Mouse (Mus musculus) neural tube, embryonic 13.5 days (tissue): ENCODE results near the gene Elfn2. TPM values are rescaled to one million over a fixed set of nuclear protein-coding genes. Genes with fewer than 3 reads are reported as not detected.

Experiments
- ATAC-seq: fragments of 200-750 bp; cut with Nextera tagmentation; 2 replicates; pipeline ENCODE4 v1.8.0; 2017; ENCODE audit warnings: low read depth, mild to moderate bottlenecking, moderate TSS enrichment, moderate library complexity
- H3K27ac ChIP-seq: fragments of 300-500 bp; sonication (generic); replicated peaks from 2 replicates; pipeline ENCODE4 v1.5.1; 2015; ENCODE audit warnings: moderate library complexity, mild to moderate bottlenecking, inconsistent platforms
- H3K27me3 ChIP-seq: fragments of 300-500 bp; sonication (generic); 2 replicates; pipeline ENCODE4 v1.6.1; 2015; ENCODE audit warnings: mild to moderate bottlenecking, inconsistent platforms
- H3K36me3 ChIP-seq: fragments of 300-500 bp; sonication (generic); 2 replicates; pipeline ENCODE4 v1.6.1; 2015; ENCODE audit warnings: mild to moderate bottlenecking, inconsistent platforms
- H3K4me1 ChIP-seq: fragments of 300-500 bp; sonication (generic); replicated peaks from 2 replicates; pipeline ENCODE4 v1.6.1; 2015; ENCODE audit warnings: inconsistent platforms
- H3K4me2 ChIP-seq: fragments of 300-500 bp; sonication (generic); 2 replicates; pipeline ENCODE4 v1.6.1; 2015; ENCODE audit warnings: inconsistent platforms, mild to moderate bottlenecking, moderate library complexity
- H3K4me3 ChIP-seq: fragments of 300-500 bp; sonication (generic); 2 replicates; pipeline ENCODE4 v1.5.1; 2015; ENCODE audit warnings: mild to moderate bottlenecking, inconsistent platforms
- H3K9ac ChIP-seq: fragments of 300-500 bp; sonication (generic); 2 replicates; pipeline ENCODE4 v1.6.1; 2015; ENCODE audit warnings: moderate library complexity, mild to moderate bottlenecking, inconsistent platforms
- H3K9me3 ChIP-seq: fragments of 300-500 bp; sonication (generic); 2 replicates; pipeline ENCODE4 v1.6.1; 2016; ENCODE audit warnings: inconsistent platforms
- WGBS: fragments of 180-500 bp; shearing (Covaris S2); methylation state at CpG from one replicate; pipeline ENCODE4 v1.1.7; 2015; 5-methylcytosine and 5-hydroxymethylcytosine counted together
- polyA plus RNA-seq: library from polyadenylated mRNA; unstranded; fragments of >200 nt; fragmentation: Nextera tagmentation; extraction: Ambion mirVana; gene quantifications from 2 replicates; pipeline ENCODE4 v1.2.1, GENCODE M21; 2015

The Elfn2 gene
- polyA plus RNA-seq, 1 experiment from 2014 or later = 5.5 TPM

GRCm38 (mm10) chr15:78677708-78678107, 40.9 kb downstream of the Elfn2 start:
- WGBS = 59% methylated on average over 5 of the region's 5 CpGs
- peaks cover 69% of the 10 kb centered on the region for H3K4me1 ChIP-seq

GRCm38 (mm10) chr15:78677015-78677414, 41.6 kb downstream of the Elfn2 start:
- peaks cover 68% of the 10 kb centered on the region for H3K4me1 ChIP-seq
- H3K9me3 ChIP-seq = no peaks in the 10 kb centered on the region
- H3K36me3 ChIP-seq = peaks cover 17% of the 10 kb centered on the region
- H3K27me3 ChIP-seq = peaks cover 24% of the 10 kb centered on the region
- WGBS = 57% methylated on average over 9 of the region's 9 CpGs
- ATAC-seq = no peak
- no peak overlapping the region for H3K4me2 ChIP-seq
- H3K9ac ChIP-seq = no peak overlapping the region
- H3K4me3 ChIP-seq = no peak overlapping the region
- H3K27ac ChIP-seq = 0 out of 2 replicates have a peak overlapping the region, but pooled peaks have one; percentile 5

More at GRCm38 (mm10) chr15:78677708-78678107, 40.9 kb downstream of the Elfn2 start:
- Histone ChIP-seq H3K27me3 (peaks cover 17% of the 10 kb centered on the region), H3K9me3 (no peaks in the 10 kb centered on the region), H3K4me3 (no peak overlapping the region), H3K9ac (no peak overlapping the region), H3K27ac (0 out of 2 replicates have a peak overlapping the region, but pooled peaks have one; percentile 5), H3K36me3 (peaks cover 16% of the 10 kb centered on the region), H3K4me2 (no peak overlapping the region)
- no peak for ATAC-seq

- peaks cover 17% of the 10 kb centered on the region for H3K36me3 ChIP-seq
- no peak overlapping the region for H3K4me2 ChIP-seq
- no peak overlapping the region for H3K27ac ChIP-seq
- no peak for ATAC-seq
- H3K9me3 ChIP-seq = no peaks in the 10 kb centered on the region
- H3K27me3 ChIP-seq = peaks cover 38% of the 10 kb centered on the region
- H3K4me3 ChIP-seq = no peak overlapping the region
- no peak overlapping the region for H3K9ac ChIP-seq
- peaks cover 55% of the 10 kb centered on the region for H3K4me1 ChIP-seq
- WGBS = 61% methylated on average over 6 of the region's 6 CpGs
Observed at GRCm38 (mm10) chr15:78674912-78675412, 43.6 kb downstream of the Elfn2 start.

GRCm38 (mm10) chr15:78673436-78673835, 45.1 kb downstream of the Elfn2 start:
- Histone ChIP-seq H3K9me3 (no peaks in the 10 kb centered on the region), H3K4me2 (no peak overlapping the region), H3K36me3 (peaks cover 17% of the 10 kb centered on the region), H3K4me3 (no peak overlapping the region), H3K27me3 (peaks cover 38% of the 10 kb centered on the region), H3K9ac (no peak overlapping the region), H3K27ac (no peak overlapping the region), H3K4me1 (peaks cover 45% of the 10 kb centered on the region)
- ATAC-seq = no peak
- 80% methylated on average over 19 of the region's 19 CpGs for WGBS

GRCm38 (mm10) chr15:78670341-78670740, 48.2 kb downstream of the Elfn2 start:
- Histone ChIP-seq H3K27ac (no peak overlapping the region), H3K4me2 (no peak overlapping the region), H3K27me3 (peaks cover 38% of the 10 kb centered on the region), H3K9me3 (no peaks in the 10 kb centered on the region), H3K36me3 (peaks cover 17% of the 10 kb centered on the region), H3K9ac (no peak overlapping the region), H3K4me3 (no peak overlapping the region), H3K4me1 (peaks cover 17% of the 10 kb centered on the region)
- 28% methylated on average over 5 of the region's 5 CpGs for WGBS
- ATAC-seq = no peak

- Histone ChIP-seq H3K27ac (no peak overlapping the region), H3K27me3 (peaks cover 38% of the 10 kb centered on the region), H3K4me3 (no peak overlapping the region), H3K4me1 (peaks cover 15% of the 10 kb centered on the region), H3K36me3 (peaks cover 17% of the 10 kb centered on the region), H3K9ac (no peak overlapping the region), H3K9me3 (no peaks in the 10 kb centered on the region), H3K4me2 (no peak overlapping the region)
- ATAC-seq = no peak
- 71% methylated on average over 10 of the region's 10 CpGs for WGBS
Observed at GRCm38 (mm10) chr15:78669221-78669871, 49.2 kb downstream of the Elfn2 start.

GRCm38 (mm10) chr15:78664268-78664667, 54.3 kb downstream of the Elfn2 start:
- Histone ChIP-seq H3K9me3 (no peaks in the 10 kb centered on the region), H3K36me3 (no peaks in the 10 kb centered on the region), H3K9ac (no peak overlapping the region), H3K27ac (no peak overlapping the region), H3K4me3 (no peak overlapping the region), H3K4me1 (no peaks in the 10 kb centered on the region), H3K27me3 (no peaks in the 10 kb centered on the region; the same call in 1 of the 2 replicates), H3K4me2 (no peak overlapping the region)
- 67% methylated on average over 5 of the region's 5 CpGs for WGBS
- ATAC-seq = no peak

GRCm38 (mm10) chr15:78651169-78651568, 67.4 kb downstream of the Elfn2 start:
- 42% methylated on average over 4 of the region's 4 CpGs for WGBS
- no peaks in the 10 kb centered on the region for H3K27me3 ChIP-seq
- H3K4me1 ChIP-seq = no peaks in the 10 kb centered on the region
- ATAC-seq = 0 out of 2 replicates have a peak, but pooled peaks have one; percentile 42
- no peaks in the 10 kb centered on the region for H3K36me3 ChIP-seq
- no peaks in the 10 kb centered on the region for H3K9me3 ChIP-seq
- H3K9ac ChIP-seq = no peak overlapping the region
- no peak overlapping the region for H3K4me2 ChIP-seq
- no peak overlapping the region for H3K4me3 ChIP-seq
- no peak overlapping the region for H3K27ac ChIP-seq

GRCm38 (mm10) chr15:78647746-78648145, 70.8 kb downstream of the Elfn2 start:
- H3K9ac ChIP-seq = no peak overlapping the region
- no peaks in the 10 kb centered on the region for H3K27me3 ChIP-seq
- H3K9me3 ChIP-seq = no peaks in the 10 kb centered on the region
- 78% methylated on average over 4 of the region's 4 CpGs for WGBS
- H3K4me1 ChIP-seq = peaks cover 7% of the 10 kb centered on the region; the same call in 1 of the 2 replicates
- H3K27ac ChIP-seq = no peak overlapping the region
- no peak for ATAC-seq
- no peaks in the 10 kb centered on the region for H3K36me3 ChIP-seq
- no peak overlapping the region for H3K4me3 ChIP-seq
- H3K4me2 ChIP-seq = no peak overlapping the region

GRCm38 (mm10) chr15:78644606-78645005, 74.0 kb downstream of the Elfn2 start:
- H3K4me2 ChIP-seq = no peak overlapping the region
- no peaks in the 10 kb centered on the region for H3K36me3 ChIP-seq
- H3K4me3 ChIP-seq = no peak overlapping the region
- H3K9ac ChIP-seq = no peak overlapping the region
- H3K27me3 ChIP-seq = no peaks in the 10 kb centered on the region
- peaks cover 26% of the 10 kb centered on the region for H3K4me1 ChIP-seq
- H3K9me3 ChIP-seq = no peaks in the 10 kb centered on the region
- ATAC-seq = no peak
- WGBS = 49% methylated on average over 8 of the region's 8 CpGs
- no peak overlapping the region for H3K27ac ChIP-seq

- H3K4me3 ChIP-seq = no peak overlapping the region
- peaks cover 30% of the 10 kb centered on the region for H3K4me1 ChIP-seq
- H3K27ac ChIP-seq = no peak overlapping the region
- ATAC-seq = no peak
- no peak overlapping the region for H3K9ac ChIP-seq
- no peaks in the 10 kb centered on the region for H3K36me3 ChIP-seq
- no peaks in the 10 kb centered on the region for H3K9me3 ChIP-seq
- 27% methylated on average over 6 of the region's 6 CpGs for WGBS
- H3K27me3 ChIP-seq = no peaks in the 10 kb centered on the region
- H3K4me2 ChIP-seq = no peak overlapping the region
Observed at GRCm38 (mm10) chr15:78643633-78644032, 74.9 kb downstream of the Elfn2 start.

- no peak overlapping the region for H3K9ac ChIP-seq
- no peak overlapping the region for H3K4me3 ChIP-seq
- peaks cover 86% of the 10 kb centered on the region for H3K4me1 ChIP-seq
- H3K36me3 ChIP-seq = no peaks in the 10 kb centered on the region
- H3K9me3 ChIP-seq = no peaks in the 10 kb centered on the region
- H3K4me2 ChIP-seq = no peak overlapping the region
- H3K27me3 ChIP-seq = no peaks in the 10 kb centered on the region
- 26% methylated on average over 7 of the region's 7 CpGs for WGBS
- no peak for ATAC-seq
- H3K27ac ChIP-seq = no peak overlapping the region
Observed at GRCm38 (mm10) chr15:78635231-78635630, 83.3 kb downstream of the Elfn2 start.
